Mouse (Mus musculus) left cerebral cortex, adult 18-20 months (tissue): ENCODE measurements at regions not wholly inside any gene's neighbourhood (a gene's known extent, or its start where the extent isn't known, plus 50 kb on each side); places are given as distances from the start of the nearest gene placed in this dataset.

Source experiments
- DNase-seq, 2 experiments: peaks; one replicate each; pipeline ENCODE4 v3.0.0; 2021 to 2022; ENCODE audit warnings: low spot score in 2 of 2, mixed read lengths in 1 of 2

- DNase-seq = peak in 1 of 2 experiments; percentile 3
Measured at GRCm38 (mm10) chr11:45058658-45059057, 441.5 kb downstream of the Ebf1 start.

DNA sequence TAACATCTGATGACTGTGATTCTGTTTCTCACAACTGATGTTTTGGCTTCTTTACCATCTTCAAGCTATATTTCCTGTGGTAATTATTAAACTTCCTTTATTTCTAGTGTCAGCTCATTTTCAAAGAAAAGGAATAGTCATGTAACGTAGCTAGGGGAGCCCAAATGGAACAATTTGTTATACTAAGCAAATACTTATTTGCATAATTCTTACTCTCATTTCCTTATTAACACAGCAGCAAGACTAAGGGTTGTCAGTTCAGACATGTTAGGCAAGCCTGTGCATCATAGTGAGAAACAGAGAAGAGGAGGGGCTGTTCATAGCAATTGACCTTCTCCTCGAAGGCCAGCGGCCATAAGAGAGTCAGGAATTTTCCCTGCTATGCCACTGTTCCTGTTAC is 449.5 kb downstream of the Ebf1 start:
- no peak for DNase-seq

- DNase-seq = no peak
Measured at GRCm38 (mm10) chr11:45070280-45070679, 453.2 kb downstream of the Ebf1 start.

DNA sequence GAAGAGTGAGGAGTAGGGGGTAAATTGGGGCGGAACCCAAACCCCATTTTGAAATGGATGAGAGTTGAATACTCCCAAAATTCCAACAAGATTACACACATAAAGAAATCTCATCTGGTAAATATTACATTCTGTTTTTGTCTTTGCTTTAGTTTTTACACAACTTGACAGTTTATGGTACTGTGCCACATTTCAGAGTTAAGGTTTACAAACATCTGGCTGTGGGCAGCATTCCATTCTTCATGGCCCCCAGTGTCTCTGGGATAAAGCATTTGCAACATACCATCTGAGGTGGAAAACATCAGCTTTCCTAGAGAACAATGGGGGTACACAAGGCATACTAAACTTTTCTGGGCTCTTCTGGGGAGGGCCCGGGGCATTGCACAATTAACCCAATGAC is 454.1 kb downstream of the Ebf1 start:
- DNase-seq = no peak

DNA sequence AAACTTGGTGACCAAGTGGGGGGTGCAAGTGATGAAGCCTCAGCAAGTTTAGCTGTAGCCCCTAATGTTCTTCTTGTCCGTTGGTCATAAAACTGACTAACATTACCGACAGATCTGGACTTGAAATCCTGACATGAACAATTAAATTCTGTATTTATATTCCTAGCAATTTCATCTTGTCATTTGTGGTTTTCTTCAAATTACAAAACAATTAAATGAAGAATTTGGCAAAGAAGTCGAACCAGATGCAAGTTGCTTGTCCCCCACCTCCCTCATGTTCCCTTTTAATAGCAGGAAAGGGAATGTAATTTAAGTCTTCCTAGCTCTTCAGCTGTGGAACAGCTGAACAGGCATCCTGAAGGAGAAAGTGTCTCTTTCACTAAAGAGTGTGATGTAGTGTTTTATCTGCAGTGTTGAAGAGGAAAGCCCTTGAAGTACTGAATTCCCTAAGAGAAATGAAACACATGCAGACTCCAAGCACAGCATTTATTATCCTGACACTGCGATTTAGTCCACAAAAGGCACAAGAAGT is 467.5 kb downstream of the Ebf1 start:
- DNase-seq = no peak

GRCm38 (mm10) chr11:45085145-45085544 is 468.0 kb downstream of the Ebf1 start:
- no peak for DNase-seq

GRCm38 (mm10) chr11:45087186-45087915 is 470.2 kb downstream of the Ebf1 start:
- no peak for DNase-seq

DNA sequence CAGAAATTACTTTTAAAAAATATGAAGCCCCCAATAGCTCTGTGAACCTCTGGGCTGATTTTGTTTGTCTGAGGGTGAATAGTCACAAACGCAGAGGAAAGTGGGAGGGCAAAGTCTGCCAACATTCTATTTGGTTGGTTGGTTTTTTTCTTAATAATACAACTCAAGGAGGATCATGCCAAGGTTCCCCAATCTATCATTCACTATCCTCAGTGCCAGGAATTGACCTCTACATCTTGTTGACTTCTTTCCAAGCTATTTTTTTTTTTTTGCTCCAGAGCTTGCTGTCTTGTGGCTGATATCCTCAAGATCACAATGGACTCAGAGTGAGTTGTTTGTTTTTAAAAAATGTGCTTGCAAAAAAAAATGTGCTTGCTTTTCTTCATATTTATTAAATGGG is 471.2 kb downstream of the Ebf1 start:
- no peak for DNase-seq

- no peak for DNase-seq
Measured at GRCm38 (mm10) chr11:45089561-45089960, 472.4 kb downstream of the Ebf1 start.

DNA sequence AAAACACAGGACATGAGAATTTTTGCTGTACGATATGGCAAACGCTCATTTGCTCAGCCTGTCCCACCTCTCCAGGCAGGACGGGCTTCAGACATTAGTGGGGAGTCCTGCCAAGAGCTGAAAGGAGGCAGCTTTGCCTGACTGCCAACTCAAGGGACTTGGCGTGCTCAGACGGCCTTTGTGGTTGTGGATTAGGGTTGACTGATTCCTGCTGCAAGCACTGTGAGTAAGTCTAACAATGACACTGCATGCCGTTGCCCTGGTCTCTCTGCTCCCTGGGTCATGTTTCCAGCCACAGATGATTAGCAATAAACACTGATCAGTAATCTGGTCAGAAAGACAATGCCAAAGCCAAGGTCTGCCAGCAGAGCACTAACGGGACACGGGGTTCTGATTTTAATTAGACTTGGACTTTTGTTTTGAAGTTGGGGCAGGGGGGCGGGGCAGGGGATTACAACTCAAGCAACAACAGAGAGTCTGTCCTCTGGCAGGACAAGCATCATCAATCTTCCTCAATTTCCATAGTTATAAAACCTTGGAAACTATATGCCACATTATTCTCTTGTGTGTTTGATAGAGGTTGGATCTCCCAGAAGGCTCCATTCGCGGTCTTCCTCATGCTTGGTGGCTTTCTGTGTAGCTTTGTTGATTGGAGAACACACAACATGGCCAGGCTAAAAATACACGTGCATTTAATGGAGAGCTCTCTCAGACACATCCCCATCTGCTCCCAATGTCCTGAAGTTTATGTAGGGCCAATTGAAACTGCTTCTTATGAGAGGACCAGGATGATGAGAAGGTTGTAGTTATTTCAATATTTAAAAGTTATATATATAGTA is 486.6 kb downstream of the Ebf1 start:
- DNase-seq = peak; percentile 2 to 9

DNA sequence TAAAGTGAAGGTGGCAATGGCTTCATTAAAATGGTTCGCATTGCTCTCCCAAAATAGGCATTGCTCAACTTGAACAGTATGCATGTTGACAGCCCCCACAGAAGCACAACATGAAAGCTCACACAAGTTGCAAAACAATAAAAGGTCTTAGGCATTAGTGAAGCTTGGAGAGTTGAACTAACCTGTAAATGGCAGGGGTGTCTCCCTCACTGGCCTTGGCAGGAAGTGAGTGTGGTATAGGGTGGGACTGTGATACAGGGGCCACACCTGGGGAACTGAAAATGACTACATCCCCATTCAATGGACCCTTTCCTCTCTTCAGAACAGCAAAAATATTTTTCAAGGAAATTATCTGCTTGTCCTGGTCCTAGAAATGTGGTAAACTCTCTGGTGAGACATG is 499.6 kb downstream of the Ebf1 start:
- no peak for DNase-seq

DNA sequence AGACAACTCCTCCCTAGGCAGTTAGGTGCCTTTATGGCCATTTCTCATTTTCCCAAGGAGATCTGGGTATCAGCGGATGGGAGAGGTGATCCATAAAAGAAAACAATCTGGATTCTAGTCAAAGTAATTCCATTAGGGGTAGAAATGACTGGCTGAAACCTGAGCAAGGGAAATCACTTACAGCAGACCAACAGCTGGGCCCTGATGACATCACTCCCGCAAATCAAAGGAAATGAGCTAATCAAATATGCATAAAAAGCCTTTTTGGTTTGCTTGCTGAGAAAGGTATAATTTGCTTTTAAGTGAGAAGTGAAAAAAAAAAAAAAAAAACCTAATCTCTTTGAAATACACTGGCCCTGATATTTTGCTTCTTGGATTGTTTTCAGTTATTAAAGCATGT is 506.2 kb downstream of the Ebf1 start:
- no peak for DNase-seq

DNA sequence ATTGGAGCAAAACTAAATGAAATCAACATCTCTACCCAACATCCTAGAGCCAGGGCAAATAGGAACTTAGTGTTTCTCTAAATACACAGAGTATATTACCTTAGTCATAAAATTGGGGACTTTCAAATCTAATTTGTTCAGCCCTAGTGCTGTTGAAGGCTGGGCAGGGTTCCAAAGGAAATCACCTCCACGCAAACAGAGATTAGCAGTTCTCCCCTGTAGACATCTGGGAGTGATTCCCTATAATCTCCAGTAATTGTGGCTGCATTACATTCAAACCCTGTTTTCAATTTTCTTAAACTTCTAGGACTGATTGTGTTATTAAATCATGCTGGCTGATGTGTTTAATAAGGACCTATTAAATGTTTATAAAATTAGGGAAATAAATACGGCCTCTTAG is 519.7 kb downstream of the Ebf1 start:
- no peak for DNase-seq

- DNase-seq = no peak
Measured at GRCm38 (mm10) chr11:45138351-45138975, 521.3 kb downstream of the Ebf1 start.

DNA sequence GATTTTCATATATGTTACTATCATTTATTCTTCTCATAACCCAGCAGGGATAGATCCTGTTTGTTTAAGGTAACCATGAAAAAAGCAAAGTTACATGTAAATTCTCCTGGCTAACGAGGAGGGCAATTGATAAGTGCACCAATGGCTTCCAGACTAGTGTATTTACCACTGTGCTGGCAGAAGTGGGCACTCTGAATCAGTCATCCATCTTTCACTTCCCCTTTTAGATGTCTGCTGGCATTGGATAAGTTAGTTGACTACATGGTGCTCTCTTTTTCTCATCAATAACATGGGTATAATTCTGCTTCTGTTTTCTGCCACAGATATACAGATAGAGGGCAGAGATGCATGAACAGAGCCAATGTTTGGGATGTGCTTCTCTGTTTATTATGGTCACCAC is 523.4 kb downstream of the Ebf1 start:
- DNase-seq = no peak

GRCm38 (mm10) chr11:45154070-45154469 is 537.0 kb downstream of the Ebf1 start:
- no peak for DNase-seq

GRCm38 (mm10) chr11:45154497-45154896 is 537.4 kb downstream of the Ebf1 start:
- no peak for DNase-seq

- no peak for DNase-seq
Measured at GRCm38 (mm10) chr11:45155782-45156181, 538.7 kb downstream of the Ebf1 start.

DNA sequence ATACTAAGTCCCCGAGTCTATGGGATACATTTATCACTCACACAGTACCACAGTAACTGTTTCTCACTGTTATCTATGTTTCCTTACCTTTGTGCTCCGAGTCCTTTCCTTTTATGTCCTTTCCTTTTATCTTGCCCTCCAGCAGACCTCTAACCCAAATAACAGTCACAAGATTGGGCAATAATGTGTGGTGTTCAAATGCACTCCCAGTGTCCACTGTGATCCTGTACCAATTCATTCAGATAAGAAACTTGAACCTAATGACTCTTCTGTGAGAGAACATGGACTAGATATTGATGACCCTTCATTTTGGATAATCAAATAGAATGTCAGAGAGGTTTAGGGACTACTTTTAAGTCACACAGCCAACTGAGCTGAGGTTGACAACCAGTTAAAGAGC is 541.2 kb downstream of the Ebf1 start:
- no peak for DNase-seq

- no peak for DNase-seq
Measured at GRCm38 (mm10) chr11:45160871-45161270, 543.8 kb downstream of the Ebf1 start.

GRCm38 (mm10) chr11:45173546-45173945 is 556.4 kb downstream of the Ebf1 start:
- no peak for DNase-seq

DNA sequence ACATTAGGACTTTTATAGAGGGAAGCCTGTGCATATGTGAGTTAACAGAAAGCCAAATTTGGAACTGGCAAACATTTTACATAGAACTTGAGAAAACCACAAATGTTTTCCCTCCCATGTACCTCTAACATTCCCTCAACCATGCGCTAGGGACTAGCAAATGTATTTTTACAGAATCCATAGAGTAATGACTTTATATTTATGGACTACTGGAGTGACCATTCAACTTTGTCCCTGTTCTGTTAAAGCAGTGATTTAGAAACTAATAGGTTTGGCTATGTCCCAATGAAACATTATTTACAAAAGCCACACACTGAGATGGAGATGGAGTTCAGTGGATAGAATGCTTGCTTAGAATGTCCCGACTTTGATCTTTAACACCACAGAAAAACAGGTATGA is 557.0 kb downstream of the Ebf1 start:
- no peak for DNase-seq
